Mouse (Mus musculus) myocyte (in vitro differentiated cells): Measurements from ENCODE around the gene Sirt7.

Experiments
- E2F4 ChIP-seq: IDR thresholded peaks from one replicate; pipeline ENCODE4 v1.6.1; 2011; ENCODE audit warnings: mild to moderate bottlenecking, control low read depth, moderate library complexity; ENCODE audit not compliant: insufficient read depth
- MAX ChIP-seq: IDR thresholded peaks from one replicate; pipeline ENCODE4 v1.6.1; 2011; ENCODE audit warnings: low read depth, mild to moderate bottlenecking, control low read depth
- MYOG ChIP-seq, 3 experiments: IDR thresholded peaks; one replicate each; pipeline ENCODE4 v1.6.1; 2011; ENCODE audit warnings: control low read depth in 2 of 3, low read depth in 2 of 3, mild to moderate bottlenecking in 2 of 3; ENCODE audit not compliant: insufficient read length in 2 of 3, control insufficient read depth in 1 of 3, insufficient read depth in 1 of 3
- POLR2A ChIP-seq: IDR thresholded peaks from one replicate; pipeline ENCODE4 v1.6.1; 2011; ENCODE audit warnings: low read depth, mild to moderate bottlenecking, control low read depth, moderate library complexity; ENCODE audit not compliant: insufficient read length
- USF1 ChIP-seq: IDR thresholded peaks from one replicate; pipeline ENCODE4 v1.6.1; 2011; ENCODE audit warnings: low read depth, mild to moderate bottlenecking, control low read depth, moderate library complexity

DNA sequence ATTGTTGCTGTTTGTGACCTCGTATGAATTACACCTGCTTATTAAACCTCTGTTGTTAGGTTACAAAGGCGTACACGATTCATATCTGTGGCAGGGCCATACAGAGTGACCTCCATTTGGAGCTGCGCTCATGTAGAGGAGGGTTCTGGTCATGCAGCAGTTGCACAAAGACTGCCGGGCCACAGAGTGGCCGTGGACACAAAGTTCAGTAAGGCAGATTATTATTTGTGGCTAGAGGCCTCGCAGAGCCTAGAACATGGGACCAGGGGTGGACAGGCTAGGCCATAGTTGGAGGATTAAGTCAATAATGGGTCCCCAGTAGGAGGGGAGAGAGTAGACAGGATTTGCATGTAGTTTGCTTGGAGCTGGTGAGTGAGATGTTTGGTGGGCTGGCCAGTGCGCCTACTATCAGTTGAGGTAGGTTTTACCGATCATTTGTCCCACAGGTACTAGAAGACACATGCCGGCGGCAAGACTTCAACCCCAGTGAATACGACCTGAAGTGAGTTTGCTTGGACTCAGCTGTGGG is 48.6 kb upstream of the Sirt7 start:
- no peak for TF ChIP-seq POLR2A
- TF ChIP-seq E2F4, result no peak
- TF ChIP-seq MAX, result no peak
- TF ChIP-seq USF1, result no peak
- TF ChIP-seq MYOG (IDR thresholded peaks at IDR 0.05; ENCODE audit: control insufficient read depth in 1 of 3, insufficient read depth in 1 of 3, insufficient read length in 2 of 3, low read depth in 2 of 3), result no peak
